Comparison of ENCODE assay signal across 8 mouse cellular contexts in the genomic region with DNA sequence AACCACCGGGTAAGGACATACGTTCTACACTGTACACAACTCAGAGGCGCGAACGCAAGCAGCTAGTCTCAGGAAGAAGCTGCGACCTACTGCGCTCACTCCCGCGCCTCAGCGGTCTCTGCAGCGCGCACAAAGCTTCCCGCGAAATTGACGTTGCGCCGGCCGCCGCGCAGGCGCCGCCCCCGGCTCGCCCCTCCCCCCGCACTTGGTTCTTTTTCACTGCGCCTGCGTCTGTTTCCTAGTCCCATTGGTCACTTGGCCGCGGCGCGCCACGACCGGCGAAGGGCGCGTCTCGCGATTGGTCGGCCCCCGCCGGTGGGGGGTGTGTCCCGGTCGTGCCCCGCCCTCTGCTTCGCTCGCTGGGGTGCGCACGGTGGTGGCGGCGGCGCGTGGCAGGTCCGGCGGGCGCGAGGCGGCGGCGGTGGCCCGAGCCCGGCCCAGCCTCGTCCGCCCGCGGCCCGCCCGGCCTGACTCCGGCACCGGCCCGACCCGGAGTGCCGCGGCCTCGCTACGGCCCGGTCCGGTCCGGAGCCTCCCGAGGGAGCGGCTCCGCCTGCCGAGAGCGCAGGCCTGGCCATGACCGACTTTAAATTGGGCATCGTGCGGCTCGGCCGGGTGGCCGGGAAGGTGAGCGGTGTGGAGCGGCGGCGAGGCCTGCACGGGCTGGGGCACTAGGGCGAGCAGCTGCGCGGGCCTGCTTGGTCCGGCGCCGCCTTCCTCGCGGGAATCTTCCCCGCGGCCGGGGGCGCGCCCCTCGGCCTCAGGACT. TPM values are rescaled to one million over a fixed set of nuclear protein-coding genes. Genes with fewer than 3 reads are reported as not detected.
DNase-seq lines count a peak whose midpoint lies in the region; ATAC-seq and TF ChIP-seq lines count a peak whose summit lies in the region.

Gene Zmynd19 (plus strand): TSS at position 372 of the 768 bp plus-strand sequence.

- H3K9ac ChIP-seq in ES-E14 (ENCODE audit: insufficient read depth, low read depth, low read length, poor library complexity, severe bottlenecking): peak within 1 kb of the TSS; percentile 94
- H3K9ac ChIP-seq in forebrain, embryonic 16.5 days (replicated peaks; ENCODE audit: low read depth, low read length): peak within 1 kb of the TSS; percentile 92
- H3K9ac ChIP-seq in lung, embryonic 14.5 days: peak within 1 kb of the TSS; percentile 90

- peaks cover 0 to 3% of the 10 kb centered on the region in 2 experiments; a peak in 2 of 4 replicates for H3K4me1 ChIP-seq in ES-E14 (ENCODE audit: control insufficient read depth in 2 of 2, insufficient read depth in 2 of 2, low read length in 2 of 2, poor library complexity in 1 of 2)
- H3K4me1 ChIP-seq in forebrain, embryonic 16.5 days (replicated peaks; ENCODE audit: control insufficient read depth, insufficient read depth, low read length): peaks cover 17% of the 10 kb centered on the region
- peaks cover 5% of the 10 kb centered on the region; the same call in 1 of the 2 replicates for H3K4me1 ChIP-seq in lung, embryonic 14.5 days (ENCODE audit: insufficient read depth)
- H3K4me1 ChIP-seq in olfactory bulb, adult 2 months (ENCODE audit: control insufficient read depth, insufficient read depth, low read length): peaks cover 3% of the 10 kb centered on the region
- peaks cover 6% of the 10 kb centered on the region; the same call in 1 of the 2 replicates for H3K4me1 ChIP-seq in thymus, adult 2 months (replicated peaks; ENCODE audit: control insufficient read depth, insufficient read depth, low read length)

- H3K4me2 ChIP-seq in forebrain, embryonic 16.5 days (ENCODE audit: low read length): peak within 1 kb of the TSS; percentile 98
- peak within 1 kb of the TSS; percentile 89 for H3K4me2 ChIP-seq in lung, embryonic 14.5 days

- H3K27ac ChIP-seq in ES-E14 (ENCODE audit: insufficient read depth, low read depth, low read length, poor library complexity, severe bottlenecking): peak within 1 kb of the TSS; percentile 33
- H3K27ac ChIP-seq in forebrain, embryonic 16.5 days (ENCODE audit: low read length): peak within 1 kb of the TSS; percentile 73
- H3K27ac ChIP-seq in layer of hippocampus, adult 2 months: peak within 1 kb of the TSS; percentile 77
- peak within 1 kb of the TSS; percentile 46; the same call in 1 of the 2 replicates for H3K27ac ChIP-seq in lung, embryonic 14.5 days (ENCODE audit: low read depth)
- H3K27ac ChIP-seq in olfactory bulb, adult 2 months (ENCODE audit: insufficient read depth, low read depth, low read length): no peak within 1 kb of the TSS
- no peak within 1 kb of the TSS for H3K27ac ChIP-seq in thymus, adult 2 months (ENCODE audit: control insufficient read depth, insufficient read depth, low read length)

- in situ Hi-C loops in ES-E14 (cut with MboI; ENCODE audit: low sequenced_read_pairs in 2 of 2, unreplicated experiment in 2 of 2): no loop called here

- H3K36me3 ChIP-seq in ES-E14 (ENCODE audit: control insufficient read depth, insufficient read depth, low read length, poor library complexity, severe bottlenecking): peaks cover 24% of the 10 kb centered on the region
- peaks cover 14% of the 10 kb centered on the region; the same call in 1 of the 2 replicates for H3K36me3 ChIP-seq in forebrain, embryonic 16.5 days (ENCODE audit: control insufficient read depth, insufficient read depth)
- peaks cover 29% of the 10 kb centered on the region for H3K36me3 ChIP-seq in lung, embryonic 14.5 days (ENCODE audit: insufficient read depth)
- no peaks in the 10 kb centered on the region; the same call in 1 of the 2 replicates for H3K36me3 ChIP-seq in thymus, adult 2 months (ENCODE audit: control insufficient read depth, insufficient read depth, low read length)

- no peak for TF ChIP-seq CTCF in layer of hippocampus, adult 2 months (conservative IDR thresholded peaks at IDR 0.05)
- TF ChIP-seq CTCF in lung, embryonic 14.5 days (IDR thresholded peaks at IDR 0.05; ENCODE audit: low read depth): no peak
- TF ChIP-seq CTCF in olfactory bulb, adult 2 months (IDR thresholded peaks at IDR 0.05; ENCODE audit: insufficient read depth, low read depth, low read length): no peak
- peak; percentile 57; the same call in 1 of the 2 replicates for TF ChIP-seq CTCF in thymus, adult 2 months (IDR thresholded peaks at IDR 0.05; ENCODE audit: borderline replicate concordance, control insufficient read depth, extremely low read depth, insufficient read depth, low read length, poor library complexity)

- peak; percentile 59 for TF ChIP-seq POLR2A in olfactory bulb, adult 2 months (IDR thresholded peaks at IDR 0.05; ENCODE audit: insufficient read depth, low read depth, low read length)
- TF ChIP-seq POLR2A in thymus, adult 2 months (IDR thresholded peaks at IDR 0.05; ENCODE audit: control insufficient read depth, extremely low read depth, insufficient read depth, low read length, poor library complexity): peak; percentile 64

- H3K9me3 ChIP-seq in ES-E14 (ENCODE audit: control insufficient read depth, insufficient read depth, low read depth, low read length): no peaks in the 10 kb centered on the region
- H3K9me3 ChIP-seq in forebrain, embryonic 16.5 days (ENCODE audit: control insufficient read depth, low read length): no peaks in the 10 kb centered on the region
- no peaks in the 10 kb centered on the region for H3K9me3 ChIP-seq in lung, embryonic 14.5 days (ENCODE audit: low read depth, low read length)

- DNase-seq in ES-E14 (ENCODE audit: low read depth, low spot score): peak; percentile 90
- DNase-seq in cerebellum, adult 11-12 months: peak; percentile 97
- peak; percentile 97 to 98 for DNase-seq in heart, postnatal 36 days
- peak; percentile 97 to 99 for DNase-seq in layer of hippocampus, adult 2 months (ENCODE audit: low spot score in 2 of 2)
- peak; percentile 98 for DNase-seq in lung, embryonic 14.5 days
- peak; percentile 98 for DNase-seq in thymus, adult 2 months

- peak within 1 kb of the TSS; percentile 88 to 96 for H3K4me3 ChIP-seq in ES-E14 (ENCODE audit: insufficient read depth in 1 of 2, low read depth in 1 of 2, low read length in 2 of 2, poor library complexity in 1 of 2, severe bottlenecking in 1 of 2)
- H3K4me3 ChIP-seq in forebrain, embryonic 16.5 days (replicated peaks; ENCODE audit: low read length): peak within 1 kb of the TSS; percentile 97
- H3K4me3 ChIP-seq in layer of hippocampus, adult 2 months: peak within 1 kb of the TSS; percentile 86
- peak within 1 kb of the TSS; percentile 97 for H3K4me3 ChIP-seq in lung, embryonic 14.5 days (ENCODE audit: low read depth, low read length)
- peak within 1 kb of the TSS; percentile 69 for H3K4me3 ChIP-seq in olfactory bulb, adult 2 months (ENCODE audit: insufficient read depth, low read depth, low read length)
- H3K4me3 ChIP-seq in thymus, adult 2 months (ENCODE audit: control insufficient read depth, insufficient read depth, low read length): peak within 1 kb of the TSS; percentile 70

- intact Hi-C loops in heart, postnatal 36 days (cut with DNase I): loop anchor here (2.0 to 10.0 kb wide), 2 partner anchors 27 to 375 kb away; no protein-coding TSS in a partner anchor

- H3K27me3 ChIP-seq in forebrain, embryonic 16.5 days (replicated peaks; ENCODE audit: control insufficient read depth, insufficient read depth, low read length): no peaks in the 10 kb centered on the region
- no peaks in the 10 kb centered on the region for H3K27me3 ChIP-seq in lung, embryonic 14.5 days (ENCODE audit: insufficient read depth, low read length)
- no peaks in the 10 kb centered on the region for H3K27me3 ChIP-seq in thymus, adult 2 months (ENCODE audit: control insufficient read depth, insufficient read depth, low read length)

- under 1% methylated on average over 103 of the region's 108 CpGs for WGBS in forebrain, embryonic 16.5 days
- under 1% methylated on average over 98 of the region's 108 CpGs for WGBS in lung, embryonic 14.5 days
- WGBS in olfactory bulb, adult 2 months: under 1% methylated on average over 106 of the region's 108 CpGs
- whole genome bisulfite sequencing in thymus, adult 2 months: under 1% methylated on average over 108 of the region's 108 CpGs

- peak; percentile 98 for ATAC-seq in forebrain, embryonic 16.5 days
- peak; percentile 97 for ATAC-seq in lung, embryonic 14.5 days (ENCODE audit: insufficient read depth)

TF ChIP-seq in ES-E14, 5 proteins besides CTCF, POLR2A, EP300 and RAD21:
- TF ChIP-seq CHD2 (IDR thresholded peaks at IDR 0.05; ENCODE audit: low read depth, low read length) (no peak), MAFK (IDR thresholded peaks at IDR 0.05; ENCODE audit: insufficient read depth, low read depth, low read length) (no peak), ZNF384 (IDR thresholded peaks at IDR 0.05; ENCODE audit: low read depth, low read length) (no peak)
TF ChIP-seq in ES-E14: peak in this region for 0.

RNA-seq across cellular contexts. Expression of gene Zmynd19, which starts in this region (rescaled TPM):
- total RNA-seq in ES-E14 (2012; rRNA removed): 47.8 and 50.2 TPM in 2 replicates
- 16.7 and 20.8 TPM in 2 replicates for polyA plus RNA-seq in forebrain, embryonic 16.5 days (2015; fragmentation: Nextera tagmentation; extraction: Ambion mirVana)
- total RNA-seq in heart, postnatal 36 days (2021): 10 to 100 TPM; 16.1 to 18.4 TPM
- 10 to 100 TPM; 35.0 to 36.2 TPM for total RNA-seq in layer of hippocampus, adult 2 months (2021)
- polyA plus RNA-seq in lung, embryonic 14.5 days (2014; fragmentation: Nextera tagmentation; extraction: Ambion mirVana): 20.8 and 23.3 TPM in 2 replicates
- not detected in 2 replicates for polyA plus RNA-seq in olfactory bulb, adult 2 months (2012; ENCODE audit: insufficient read depth, insufficient read length, low replicate concordance, missing spikeins)
- polyA plus RNA-seq in thymus, adult 2 months (2012; rRNA removed): 11.0 and 14.8 TPM in 2 replicates

Comparison
In these comparisons a context has a peak if more than half of its experiments do, and no peak if none do; other contexts are left out.
1. H3K27ac ChIP-seq: peak in ES-E14 (single experiment), forebrain, embryonic 16.5 days (single experiment), layer of hippocampus, adult 2 months (single experiment) and lung, embryonic 14.5 days (single experiment); none in olfactory bulb, adult 2 months (single experiment) and thymus, adult 2 months (single experiment).
2. Peak in every context shown above with its lines, with median percentiles within 50 percentile points of each other: DNase-seq, H3K4me3 ChIP-seq and H3K9ac ChIP-seq.